Mouse (Mus musculus) cortical plate, adult 2 months (tissue): ENCODE measurements at regions not wholly inside any gene's neighbourhood (a gene's known extent, or its start where the extent isn't known, plus 50 kb on each side); places are given as distances from the start of the nearest gene placed in this dataset.

Source experiments
- CTCF ChIP-seq: fragments of 200-500 bp; IDR thresholded peaks from 2 replicates; pipeline ENCODE4 v1.5.1; 2011; ENCODE audit warnings: mild to moderate bottlenecking, control low read depth, low read length; ENCODE audit not compliant: insufficient read depth; ENCODE audit errors: extremely low read depth
- POLR2A ChIP-seq: fragments of 200-500 bp; IDR thresholded peaks from 2 replicates; pipeline ENCODE4 v1.6.1; 2011; ENCODE audit warnings: mild to moderate bottlenecking, low read length, control low read depth; ENCODE audit not compliant: insufficient read depth; ENCODE audit errors: extremely low read depth

DNA sequence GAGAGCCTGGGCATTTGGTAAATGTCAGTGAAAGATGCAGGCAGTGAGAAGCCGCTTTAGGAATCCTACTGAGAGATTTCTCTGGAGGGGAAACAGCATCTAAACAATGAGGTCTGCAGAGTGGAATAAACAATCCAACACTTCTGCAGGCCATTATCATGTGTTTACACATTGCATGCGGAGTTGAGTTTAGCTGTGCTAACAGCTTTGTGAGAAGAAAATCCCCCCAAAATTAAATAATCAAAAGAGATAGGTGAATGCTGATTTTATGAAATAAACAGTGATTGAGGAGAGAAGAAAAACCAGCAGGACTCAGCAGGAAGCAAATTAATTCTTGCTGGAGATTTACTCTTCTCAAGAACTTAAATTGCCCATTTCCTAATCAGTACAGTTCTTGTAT lies 95.9 kb upstream of the Pam start:
- TF ChIP-seq CTCF (no peak), POLR2A (no peak)
